Mouse (Mus musculus) E14TG2a.4 (cell line): ENCODE results near the gene Rbp7.

Source experiments
- CTCF ChIP-seq: conservative IDR thresholded peaks from 2 replicates; pipeline ENCODE4 v1.5.1; 2014; ENCODE audit warnings: low read length
- NANOG ChIP-seq: IDR thresholded peaks from 2 replicates; pipeline ENCODE4 v1.6.1; 2014; ENCODE audit warnings: borderline replicate concordance, low read length, mixed read lengths
- POU5F1 ChIP-seq: IDR thresholded peaks from 2 replicates; pipeline ENCODE4 v1.6.1; 2014; ENCODE audit warnings: low read length, borderline replicate concordance

- TF ChIP-seq CTCF (no peak), POU5F1 (no peak), NANOG (no peak)
Measured at GRCm38 (mm10) chr4:149461579-149462304, 7.0 kb upstream of the Rbp7 start.
